Comparison of ENCODE assay signal across 16 mouse cellular contexts in genomic region chr1:194929275-194929971, GRCm38 (mm10). TPM values are rescaled to one million over a fixed set of nuclear protein-coding genes. Genes with fewer than 3 reads are reported as not detected.
DNase-seq lines count a peak whose midpoint lies in the region; ATAC-seq and TF ChIP-seq lines count a peak whose summit lies in the region.
"Had no signal": no experiment of that assay in that cellular context is flagged by ENCODE, and none has a peak within 500 bp of the region (broad histone marks: within the 10 kb centered on the region; RNA-seq: fewer than 3 reads in every experiment).

No protein-coding gene starts in this region.

- no peak for TF ChIP-seq POLR2A in embryonic fibroblast, embryonic 13.5 days (IDR thresholded peaks at IDR 0.05; ENCODE audit: low read depth, low read length)

- peaks cover 5% of the 10 kb centered on the region; the same call in 1 of the 2 replicates for H3K4me1 ChIP-seq in intestine, embryonic 14.5 days (replicated peaks; ENCODE audit: control insufficient read depth, insufficient read depth, low read length)
- H3K4me1 ChIP-seq in intestine, postnatal 0 days (replicated peaks; ENCODE audit: control insufficient read depth, insufficient read depth, low read length): no peaks in the 10 kb centered on the region
- H3K4me1 ChIP-seq in embryonic fibroblast, embryonic 13.5 days (ENCODE audit: control insufficient read depth, insufficient read depth, low read length): peaks cover 4% of the 10 kb centered on the region; the same call in 1 of the 2 replicates
- H3K4me1 ChIP-seq: hindbrain, embryonic 12.5 days had no signal

- ATAC-seq in frontal cortex, adult (ENCODE audit: low TSS enrichment): peak; percentile 39
- ATAC-seq in intestine, embryonic 14.5 days (replicated peaks; ENCODE audit: low FRiP score, low TSS enrichment, low read depth): no peak
- no peak for ATAC-seq in intestine, postnatal 0 days
- ATAC-seq: forebrain, embryonic 14.5 days; liver, embryonic 12.5 days; midbrain, embryonic 16.5 days had no signal

- no peak overlapping the region for H3K4me3 ChIP-seq in intestine, embryonic 14.5 days (ENCODE audit: low read depth, low read length)
- no peak overlapping the region for H3K4me3 ChIP-seq in intestine, postnatal 0 days (ENCODE audit: low read depth, low read length)
- H3K4me3 ChIP-seq in embryonic fibroblast, embryonic 13.5 days (ENCODE audit: insufficient read depth, low read length): no peak overlapping the region
- H3K4me3 ChIP-seq: hindbrain, embryonic 12.5 days; liver, embryonic 12.5 days had no signal

- H3K36me3 ChIP-seq in intestine, embryonic 14.5 days (ENCODE audit: control insufficient read depth, insufficient read depth, low read length): no peaks in the 10 kb centered on the region
- H3K36me3 ChIP-seq in intestine, postnatal 0 days (ENCODE audit: control insufficient read depth, insufficient read depth): no peaks in the 10 kb centered on the region
- H3K36me3 ChIP-seq: hindbrain, embryonic 12.5 days; liver, embryonic 12.5 days had no signal

- TF ChIP-seq CTCF in intestine, postnatal 0 days (IDR thresholded peaks at IDR 0.05; ENCODE audit: low read depth): no peak
- TF ChIP-seq CTCF in embryonic fibroblast, embryonic 13.5 days (IDR thresholded peaks at IDR 0.05; ENCODE audit: borderline replicate concordance, insufficient read depth, low read length): no peak

- no peak overlapping the region for H3K9ac ChIP-seq in intestine, embryonic 14.5 days (ENCODE audit: low read length)
- H3K9ac ChIP-seq in intestine, postnatal 0 days (ENCODE audit: low read depth, low read length): no peak overlapping the region
- H3K9ac ChIP-seq: hindbrain, embryonic 12.5 days; liver, embryonic 12.5 days had no signal

- no peaks in the 10 kb centered on the region for H3K9me3 ChIP-seq in intestine, embryonic 14.5 days (ENCODE audit: control insufficient read depth, low read length)
- H3K9me3 ChIP-seq in intestine, postnatal 0 days (ENCODE audit: control insufficient read depth): no peaks in the 10 kb centered on the region
- H3K9me3 ChIP-seq: hindbrain, embryonic 12.5 days; liver, embryonic 12.5 days had no signal

- 63% methylated on average over 2 of the region's 2 CpGs for WGBS in intestine, embryonic 14.5 days
- 56% methylated on average over 2 of the region's 2 CpGs for WGBS in intestine, postnatal 0 days

- H3K4me2 ChIP-seq in intestine, embryonic 14.5 days (ENCODE audit: low read length): no peak overlapping the region
- H3K4me2 ChIP-seq in intestine, postnatal 0 days (replicated peaks; ENCODE audit: low read depth): no peak overlapping the region
- H3K4me2 ChIP-seq: hindbrain, embryonic 12.5 days; liver, embryonic 12.5 days had no signal

- H3K27me3 ChIP-seq in intestine, embryonic 14.5 days (replicated peaks; ENCODE audit: control insufficient read depth, insufficient read depth, low read length): no peaks in the 10 kb centered on the region
- no peaks in the 10 kb centered on the region for H3K27me3 ChIP-seq in intestine, postnatal 0 days (replicated peaks; ENCODE audit: control insufficient read depth, insufficient read depth, low read length)
- H3K27me3 ChIP-seq: hindbrain, embryonic 12.5 days; liver, embryonic 12.5 days had no signal

- DNase-seq in frontal cortex, postnatal 10 days (ENCODE audit: low spot score in 2 of 2): no peak
- no peak for DNase-seq in intestine, embryonic 14.5 days (ENCODE audit: low spot score)
- DNase-seq in 3T3-L1 (ENCODE audit: low read depth, low spot score): peak; percentile 66
- no peak for DNase-seq in kidney, postnatal 4 days
- no peak for DNase-seq in layer of hippocampus, postnatal 14 days (ENCODE audit: low spot score in 2 of 2)
- DNase-seq: adrenal gland, postnatal 36 days; cerebellum, postnatal 14 days; kidney, adult 9 months; retina, postnatal 1 day had no signal

- 0 out of 2 replicates have a peak overlapping the region, but pooled peaks have one; percentile 11 for H3K27ac ChIP-seq in intestine, embryonic 14.5 days (ENCODE audit: low read depth)
- H3K27ac ChIP-seq in intestine, postnatal 0 days (ENCODE audit: low read depth, low read length): no peak overlapping the region
- H3K27ac ChIP-seq in embryonic fibroblast, embryonic 13.5 days (ENCODE audit: insufficient read depth, low read length): peak overlapping the region; percentile 31; the same call in 1 of the 2 replicates
- H3K27ac ChIP-seq: hindbrain, embryonic 12.5 days; liver, embryonic 12.5 days had no signal

RNA-seq across cellular contexts. Expression of gene Cd34, which starts 9.2 kb away (rescaled TPM):
- 53.2 and 58.7 TPM in 2 replicates for polyA plus RNA-seq in intestine, embryonic 14.5 days (2014; fragmentation: Nextera tagmentation; extraction: Ambion mirVana)
- 32.8 and 35.4 TPM in 2 replicates for polyA plus RNA-seq in intestine, postnatal 0 days (2015; fragmentation: Nextera tagmentation; extraction: Ambion mirVana)
- 7.1 and 7.8 TPM in 2 replicates for polyA plus RNA-seq in embryonic fibroblast, embryonic 13.5 days (2011; ENCODE audit: insufficient read length, low read depth, missing spikeins)
- total RNA-seq in layer of hippocampus, postnatal 14 days (2021): 10 to 100 TPM; 32.1 to 33.2 TPM
